Mouse (Mus musculus): ENCODE results near the gene Sacm1l. TPM values are rescaled to one million over a fixed set of nuclear protein-coding genes. Genes with fewer than 3 reads are reported as not detected.

Gene Sacm1l
- polyA plus RNA-seq, 1 experiment from 2014 or later, result 65.4 TPM

DNA sequence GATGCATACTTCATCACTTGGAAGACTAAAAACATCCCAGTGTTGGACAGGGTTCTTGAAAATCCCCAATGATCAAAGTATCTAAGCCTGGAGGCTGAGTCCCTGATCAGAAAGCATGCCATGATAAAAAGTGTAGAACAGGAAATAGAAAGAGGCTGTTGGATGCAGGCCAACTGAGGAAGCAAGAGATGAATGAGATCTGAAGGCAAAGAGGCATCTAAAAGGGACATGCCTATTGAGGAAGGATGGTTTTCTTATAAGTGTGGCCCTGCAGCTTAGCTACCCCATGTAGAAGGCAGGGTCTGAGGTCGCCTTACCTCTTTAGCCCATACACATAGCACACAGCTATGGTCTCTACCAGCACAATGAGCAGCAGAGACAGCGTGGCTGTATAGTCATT lies 67.4 kb downstream of the Sacm1l start:
- Histone ChIP-seq H3K4me3 (replicated peaks; ENCODE audit: low read length) (no peak overlapping the region), H3K27me3 (ENCODE audit: control insufficient read depth, insufficient read depth, low read length) (no peaks in the 10 kb centered on the region), H3K9ac (ENCODE audit: low read length) (no peak overlapping the region), H3K27ac (ENCODE audit: low read length) (no peak overlapping the region), H3K4me1 (ENCODE audit: control insufficient read depth, insufficient read depth, low read length) (no peaks in the 10 kb centered on the region), H3K9me3 (replicated peaks; ENCODE audit: control insufficient read depth, low read length) (no peaks in the 10 kb centered on the region), H3K4me2 (ENCODE audit: low read depth, low read length) (no peak overlapping the region), H3K36me3 (ENCODE audit: control insufficient read depth, insufficient read depth, low read length) (0 out of 2 replicates have a peak, but pooled peaks cover 7% of the 10 kb centered on the region)
- no peak for ATAC-seq (ENCODE audit: insufficient read depth, low FRiP score)
- WGBS, result 90% methylated on average over 2 of the region's 2 CpGs

DNA sequence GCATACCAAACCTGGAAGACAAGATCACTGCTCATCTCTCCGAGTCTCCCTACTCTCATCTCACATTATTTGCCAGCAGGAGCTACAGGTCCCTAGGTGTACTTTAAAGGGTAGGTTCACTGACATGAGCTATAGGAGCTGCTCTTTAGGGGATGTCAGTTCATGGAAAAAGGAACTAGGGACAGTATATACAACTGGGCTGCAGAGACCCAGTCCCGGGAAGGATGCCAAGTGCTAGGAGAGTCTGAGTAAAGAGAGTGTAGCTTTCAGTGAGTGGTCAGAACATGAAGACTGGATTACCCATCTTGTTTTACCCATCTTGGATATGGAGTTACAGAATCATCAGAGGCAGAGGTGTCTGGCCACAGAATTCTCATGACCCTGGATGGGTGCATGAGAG lies 67.8 kb downstream of the Sacm1l start:
- ATAC-seq (ENCODE audit: insufficient read depth, low FRiP score), result no peak; the same call in 1 of the 2 replicates
- Histone ChIP-seq H3K27ac (ENCODE audit: low read length) (no peak overlapping the region), H3K4me2 (ENCODE audit: low read depth, low read length) (no peak overlapping the region), H3K9ac (ENCODE audit: low read length) (no peak overlapping the region), H3K4me1 (ENCODE audit: control insufficient read depth, insufficient read depth, low read length) (no peaks in the 10 kb centered on the region), H3K27me3 (ENCODE audit: control insufficient read depth, insufficient read depth, low read length) (no peaks in the 10 kb centered on the region), H3K9me3 (replicated peaks; ENCODE audit: control insufficient read depth, low read length) (no peaks in the 10 kb centered on the region), H3K36me3 (ENCODE audit: control insufficient read depth, insufficient read depth, low read length) (0 out of 2 replicates have a peak, but pooled peaks cover 7% of the 10 kb centered on the region), H3K4me3 (replicated peaks; ENCODE audit: low read length) (no peak overlapping the region)
- 93% methylated on average over 2 of the region's 2 CpGs for WGBS

DNA sequence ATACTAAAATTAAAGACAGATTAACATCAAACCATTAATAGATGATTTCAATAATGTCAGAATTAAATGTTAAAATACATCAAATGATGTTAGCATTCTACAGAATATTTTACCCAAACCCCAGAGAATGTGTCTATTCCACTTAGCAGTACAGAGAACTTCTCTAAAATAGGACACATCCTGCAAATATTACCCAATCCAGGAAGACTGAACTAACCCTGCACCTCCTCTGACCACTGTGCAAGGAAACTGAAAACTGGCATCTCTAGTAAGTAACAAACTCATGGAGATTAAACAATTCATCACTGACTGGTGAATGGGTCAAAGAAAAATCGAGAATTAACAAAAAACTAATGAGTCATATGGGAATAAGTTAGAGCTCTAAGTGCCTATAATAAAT lies 72.0 kb downstream of the Sacm1l start:
- WGBS, result 74% methylated on average over 1 of the region's 1 CpGs

DNA sequence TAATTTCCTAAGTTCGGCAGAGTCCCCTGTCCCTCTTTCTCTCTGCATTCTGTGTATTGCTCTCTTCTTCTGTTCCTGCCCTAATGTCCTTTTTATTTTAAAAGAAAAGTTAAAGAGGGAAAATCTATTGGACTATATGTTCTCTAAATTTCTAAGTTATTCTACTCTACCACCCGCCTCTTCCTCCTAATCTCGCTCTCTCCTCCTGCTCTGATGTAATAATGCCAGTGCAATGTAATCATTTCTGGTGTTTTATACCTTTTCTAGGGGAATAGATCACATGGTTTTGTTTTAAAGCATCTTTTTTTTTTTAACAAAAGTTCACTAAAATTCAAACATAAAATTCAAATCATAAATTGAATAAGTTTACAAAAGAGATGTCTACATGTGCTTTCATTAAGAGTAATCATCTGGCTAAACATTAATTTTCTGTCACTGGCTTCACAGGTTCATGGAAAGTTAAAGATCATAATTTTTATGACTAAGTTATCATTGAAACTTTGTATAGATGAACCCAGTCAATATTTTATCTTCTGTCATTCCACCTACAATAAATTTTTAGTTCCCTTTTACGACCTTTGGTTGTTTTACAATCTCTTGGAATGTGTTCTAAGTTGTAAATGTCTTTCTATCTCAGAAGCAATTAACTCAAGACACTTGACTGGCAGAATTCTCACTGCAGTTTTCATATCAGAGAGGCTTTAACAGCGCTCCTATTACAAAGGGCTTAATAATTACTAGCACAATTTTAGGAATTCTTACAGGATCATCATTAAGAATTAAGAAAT lies 90.9 kb downstream of the Sacm1l start:
- Histone ChIP-seq H3K4me3 (replicated peaks; ENCODE audit: low read length) (no peak overlapping the region), H3K4me2 (ENCODE audit: low read depth, low read length) (no peak overlapping the region), H3K9ac (ENCODE audit: low read length) (no peak overlapping the region), H3K4me1 (ENCODE audit: control insufficient read depth, insufficient read depth, low read length) (no peaks in the 10 kb centered on the region), H3K27ac (ENCODE audit: low read length) (no peak overlapping the region), H3K9me3 (replicated peaks; ENCODE audit: control insufficient read depth, low read length) (no peaks in the 10 kb centered on the region), H3K36me3 (ENCODE audit: control insufficient read depth, insufficient read depth, low read length) (no peaks in the 10 kb centered on the region), H3K27me3 (ENCODE audit: control insufficient read depth, insufficient read depth, low read length) (no peaks in the 10 kb centered on the region)
- ATAC-seq (ENCODE audit: insufficient read depth, low FRiP score), result no peak
- 82% methylated on average over 5 of the region's 5 CpGs for WGBS

More for the DNA sequence above, 72.0 kb downstream of the Sacm1l start:
- no peak overlapping the region for H3K4me2 ChIP-seq (ENCODE audit: low read depth, low read length)
- no peak overlapping the region for H3K27ac ChIP-seq (ENCODE audit: low read length)
- ATAC-seq (ENCODE audit: insufficient read depth, low FRiP score), result no peak
- H3K36me3 ChIP-seq (ENCODE audit: control insufficient read depth, insufficient read depth, low read length), result no peaks in the 10 kb centered on the region
- H3K4me3 ChIP-seq (replicated peaks; ENCODE audit: low read length), result no peak overlapping the region
- no peak overlapping the region for H3K9ac ChIP-seq (ENCODE audit: low read length)
- H3K9me3 ChIP-seq (replicated peaks; ENCODE audit: control insufficient read depth, low read length), result no peaks in the 10 kb centered on the region
- no peaks in the 10 kb centered on the region for H3K27me3 ChIP-seq (ENCODE audit: control insufficient read depth, insufficient read depth, low read length)
- no peaks in the 10 kb centered on the region for H3K4me1 ChIP-seq (ENCODE audit: control insufficient read depth, insufficient read depth, low read length)

DNA sequence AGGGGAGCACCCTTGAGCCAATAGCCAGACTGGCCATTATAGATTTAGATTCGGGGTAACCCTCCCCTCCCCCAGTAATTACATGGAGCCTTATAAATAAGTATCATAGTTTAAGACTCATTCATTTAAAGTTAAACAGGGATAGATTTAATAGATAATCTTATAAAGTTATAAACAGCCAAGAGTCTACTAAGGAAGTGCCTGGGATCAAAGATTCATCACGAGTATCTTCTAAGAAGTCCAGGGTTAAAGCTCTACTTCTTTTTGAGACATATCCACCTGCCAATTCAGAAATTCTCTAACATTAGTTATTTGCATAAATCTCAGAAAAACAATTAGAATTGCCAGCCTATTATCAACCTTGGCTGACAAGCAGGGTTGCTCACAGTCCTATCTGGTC lies 95.2 kb downstream of the Sacm1l start:
- Histone ChIP-seq H3K4me3 (replicated peaks; ENCODE audit: low read length) (no peak overlapping the region), H3K4me2 (ENCODE audit: low read depth, low read length) (no peak overlapping the region), H3K27ac (ENCODE audit: low read length) (no peak overlapping the region), H3K4me1 (ENCODE audit: control insufficient read depth, insufficient read depth, low read length) (no peaks in the 10 kb centered on the region), H3K36me3 (ENCODE audit: control insufficient read depth, insufficient read depth, low read length) (no peaks in the 10 kb centered on the region), H3K9me3 (replicated peaks; ENCODE audit: control insufficient read depth, low read length) (no peaks in the 10 kb centered on the region), H3K9ac (ENCODE audit: low read length) (no peak overlapping the region), H3K27me3 (ENCODE audit: control insufficient read depth, insufficient read depth, low read length) (no peaks in the 10 kb centered on the region)
- 88% methylated on average over 2 of the region's 2 CpGs for WGBS
- no peak for ATAC-seq (ENCODE audit: insufficient read depth, low FRiP score)

DNA sequence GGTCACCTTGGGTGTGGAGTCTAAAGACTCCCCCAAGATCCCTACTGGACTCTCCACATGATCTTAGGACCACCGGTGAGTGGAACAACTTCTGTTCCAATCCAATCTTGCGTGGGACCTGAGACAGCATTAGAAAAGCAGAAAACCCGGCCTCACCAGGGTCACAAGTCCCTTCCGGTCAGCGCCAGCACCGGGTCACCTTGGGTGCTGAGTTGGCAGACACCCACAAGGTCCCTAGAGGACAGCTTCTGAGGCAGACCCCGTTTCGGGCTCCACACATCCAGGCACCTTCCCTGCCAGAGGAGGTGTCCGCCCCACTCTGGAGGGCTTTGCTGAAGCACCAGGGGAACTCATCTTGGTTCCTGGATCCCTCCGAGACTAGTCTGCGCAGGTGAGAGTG lies 96.3 kb downstream of the Sacm1l start:
- Histone ChIP-seq H3K9me3 (replicated peaks; ENCODE audit: control insufficient read depth, low read length) (no peaks in the 10 kb centered on the region), H3K27me3 (ENCODE audit: control insufficient read depth, insufficient read depth, low read length) (no peaks in the 10 kb centered on the region), H3K4me3 (replicated peaks; ENCODE audit: low read length) (no peak overlapping the region), H3K27ac (ENCODE audit: low read length) (no peak overlapping the region), H3K4me1 (ENCODE audit: control insufficient read depth, insufficient read depth, low read length) (no peaks in the 10 kb centered on the region), H3K9ac (ENCODE audit: low read length) (no peak overlapping the region), H3K4me2 (ENCODE audit: low read depth, low read length) (no peak overlapping the region), H3K36me3 (ENCODE audit: control insufficient read depth, insufficient read depth, low read length) (no peaks in the 10 kb centered on the region)
- 90% methylated on average over 11 of the region's 11 CpGs for WGBS
- no peak for ATAC-seq (ENCODE audit: insufficient read depth, low FRiP score)

DNA sequence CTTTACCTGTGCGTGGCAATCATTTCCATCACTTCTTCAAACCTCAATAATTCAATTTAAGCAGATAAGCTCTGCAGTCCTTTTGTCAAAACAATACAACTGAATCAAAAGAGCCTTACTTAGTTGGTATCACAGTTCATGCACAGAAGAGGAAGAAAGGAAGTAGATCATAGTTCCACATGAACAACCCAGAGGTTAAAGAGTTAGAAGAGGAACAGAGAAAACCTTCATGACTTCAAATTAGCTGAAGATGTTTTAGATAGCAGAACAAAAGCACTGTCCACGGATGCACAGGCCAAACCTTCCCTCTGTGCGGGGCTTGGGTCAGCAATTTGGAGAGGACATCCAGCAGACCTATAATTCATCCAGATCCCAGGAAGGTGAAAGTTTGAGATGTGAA lies 102.1 kb downstream of the Sacm1l start:
- Histone ChIP-seq H3K27ac (ENCODE audit: low read length) (no peak overlapping the region), H3K4me1 (ENCODE audit: control insufficient read depth, insufficient read depth, low read length) (no peaks in the 10 kb centered on the region), H3K9ac (ENCODE audit: low read length) (no peak overlapping the region), H3K4me3 (replicated peaks; ENCODE audit: low read length) (no peak overlapping the region), H3K36me3 (ENCODE audit: control insufficient read depth, insufficient read depth, low read length) (no peaks in the 10 kb centered on the region), H3K9me3 (replicated peaks; ENCODE audit: control insufficient read depth, low read length) (no peaks in the 10 kb centered on the region), H3K27me3 (ENCODE audit: control insufficient read depth, insufficient read depth, low read length) (no peaks in the 10 kb centered on the region), H3K4me2 (ENCODE audit: low read depth, low read length) (no peak overlapping the region)
- WGBS, result 73% methylated on average over 3 of the region's 3 CpGs
- ATAC-seq (ENCODE audit: insufficient read depth, low FRiP score), result no peak

DNA sequence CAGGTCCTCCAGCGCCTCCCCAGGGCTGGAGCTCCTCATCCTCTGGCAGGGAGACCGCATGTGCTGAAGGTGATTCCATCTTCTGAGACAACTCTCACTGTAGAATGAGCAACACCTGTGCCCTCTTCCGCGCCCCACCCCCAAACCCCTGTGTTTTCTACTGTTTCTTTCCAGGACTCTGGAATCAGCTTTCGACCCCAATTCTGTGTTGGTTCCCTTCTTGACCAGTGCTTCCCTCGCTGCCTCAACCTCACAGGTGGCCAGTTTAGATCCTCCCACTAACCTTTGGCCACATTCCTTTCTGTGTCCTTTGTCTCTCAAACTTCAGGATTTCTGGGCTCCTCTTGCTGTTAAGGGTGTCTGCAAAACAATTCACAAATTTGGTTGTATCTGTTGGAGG lies 102.7 kb downstream of the Sacm1l start, which contains the start of gene Slc6a20b:
Gene Slc6a20b (minus strand): TSS at position 285 of the 400 bp plus-strand sequence.
- Histone ChIP-seq H3K4me1 (ENCODE audit: control insufficient read depth, insufficient read depth, low read length) (no peaks in the 10 kb centered on the region), H3K4me3 (replicated peaks; ENCODE audit: low read length) (no peak within 1 kb of the TSS), H3K9ac (ENCODE audit: low read length) (no peak within 1 kb of the TSS), H3K27ac (ENCODE audit: low read length) (no peak within 1 kb of the TSS), H3K27me3 (ENCODE audit: control insufficient read depth, insufficient read depth, low read length) (no peaks in the 10 kb centered on the region), H3K36me3 (ENCODE audit: control insufficient read depth, insufficient read depth, low read length) (no peaks in the 10 kb centered on the region), H3K4me2 (ENCODE audit: low read depth, low read length) (no peak within 1 kb of the TSS), H3K9me3 (replicated peaks; ENCODE audit: control insufficient read depth, low read length) (no peaks in the 10 kb centered on the region)
- no peak for ATAC-seq (ENCODE audit: insufficient read depth, low FRiP score)
- WGBS, result 81% methylated on average over 6 of the region's 6 CpGs

DNA sequence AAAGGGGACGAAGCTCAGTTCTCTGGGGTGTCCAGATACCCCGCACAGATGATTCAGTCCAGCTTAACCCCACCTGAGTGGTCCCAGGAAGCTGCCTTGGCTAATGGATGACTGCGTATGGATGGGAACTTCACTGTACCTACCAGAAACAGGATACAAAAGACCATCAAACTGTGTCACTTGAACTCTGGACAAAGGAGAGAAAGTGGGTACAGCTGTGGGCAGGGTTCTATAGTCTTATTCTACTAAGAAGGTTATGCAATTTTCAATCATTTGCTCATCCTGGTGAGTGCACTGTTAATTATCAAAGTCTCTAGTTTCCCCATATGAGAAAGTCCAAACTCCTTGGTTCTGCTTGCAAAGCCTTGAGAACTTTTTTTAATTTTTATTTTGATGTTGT lies 103.4 kb downstream of the Sacm1l start:
- Histone ChIP-seq H3K9ac (ENCODE audit: low read length) (no peak overlapping the region), H3K36me3 (ENCODE audit: control insufficient read depth, insufficient read depth, low read length) (no peaks in the 10 kb centered on the region), H3K9me3 (replicated peaks; ENCODE audit: control insufficient read depth, low read length) (no peaks in the 10 kb centered on the region), H3K4me2 (ENCODE audit: low read depth, low read length) (no peak overlapping the region), H3K27ac (ENCODE audit: low read length) (no peak overlapping the region), H3K4me3 (replicated peaks; ENCODE audit: low read length) (no peak overlapping the region), H3K4me1 (ENCODE audit: control insufficient read depth, insufficient read depth, low read length) (no peaks in the 10 kb centered on the region), H3K27me3 (ENCODE audit: control insufficient read depth, insufficient read depth, low read length) (no peaks in the 10 kb centered on the region)
- no peak for ATAC-seq (ENCODE audit: insufficient read depth, low FRiP score)
- 82% methylated on average over 3 of the region's 3 CpGs for WGBS

All from stomach, embryonic 16.5 days (tissue).